Mouse (Mus musculus) limb, embryonic 13.5 days (tissue): Measurements from ENCODE around the gene Rab3a. TPM values are rescaled to one million over a fixed set of nuclear protein-coding genes. Genes with fewer than 3 reads are reported as not detected.

ENCODE experiments used
- ATAC-seq: fragments of 200-750 bp; cut with Nextera tagmentation; 2 replicates; pipeline ENCODE4 v1.8.0; 2017; ENCODE audit warnings: low read depth, moderate number of reproducible peaks, moderate TSS enrichment; ENCODE audit not compliant: low FRiP score
- H3K27ac ChIP-seq: fragments of 300-500 bp; sonication (generic); 2 replicates; pipeline ENCODE4 v1.5.1; 2015; ENCODE audit warnings: inconsistent platforms, mild to moderate bottlenecking, moderate library complexity
- H3K27me3 ChIP-seq: fragments of 300-500 bp; sonication (generic); 2 replicates; pipeline ENCODE4 v1.6.1; 2015; ENCODE audit warnings: mild to moderate bottlenecking, inconsistent platforms
- H3K36me3 ChIP-seq: fragments of 300-500 bp; sonication (generic); 2 replicates; pipeline ENCODE4 v1.6.1; 2015; ENCODE audit warnings: inconsistent platforms, mild to moderate bottlenecking, moderate library complexity
- H3K4me1 ChIP-seq: fragments of 300-500 bp; sonication (generic); 2 replicates; pipeline ENCODE4 v1.6.1; 2015; ENCODE audit warnings: inconsistent platforms
- H3K4me2 ChIP-seq: fragments of 300-500 bp; sonication (generic); replicated peaks from 2 replicates; pipeline ENCODE4 v1.6.1; 2015; ENCODE audit warnings: inconsistent platforms, mild to moderate bottlenecking, moderate library complexity
- H3K4me3 ChIP-seq: fragments of 300-500 bp; sonication (generic); 2 replicates; pipeline ENCODE4 v1.5.1; 2015; ENCODE audit warnings: moderate library complexity, mild to moderate bottlenecking, inconsistent platforms
- H3K9ac ChIP-seq: fragments of 300-500 bp; sonication (generic); 2 replicates; pipeline ENCODE4 v1.6.1; 2015; ENCODE audit warnings: mild to moderate bottlenecking, inconsistent platforms
- H3K9me3 ChIP-seq: fragments of 300-500 bp; sonication (generic); 2 replicates; pipeline ENCODE4 v1.6.1; 2016; ENCODE audit warnings: inconsistent platforms
- WGBS: fragments of 180-500 bp; shearing (Covaris S2); methylation state at CpG from one replicate; pipeline ENCODE4 v1.1.7; 2015; 5-methylcytosine and 5-hydroxymethylcytosine counted together
- polyA plus RNA-seq: library from polyadenylated mRNA; unstranded; fragments of >200 nt; fragmentation: Nextera tagmentation; extraction: Ambion mirVana; gene quantifications from 2 replicates; pipeline ENCODE4 v1.2.1, GENCODE M21; 2015

The Rab3a gene
- polyA plus RNA-seq, 1 experiment from 2014 or later = 19.6 TPM

DNA sequence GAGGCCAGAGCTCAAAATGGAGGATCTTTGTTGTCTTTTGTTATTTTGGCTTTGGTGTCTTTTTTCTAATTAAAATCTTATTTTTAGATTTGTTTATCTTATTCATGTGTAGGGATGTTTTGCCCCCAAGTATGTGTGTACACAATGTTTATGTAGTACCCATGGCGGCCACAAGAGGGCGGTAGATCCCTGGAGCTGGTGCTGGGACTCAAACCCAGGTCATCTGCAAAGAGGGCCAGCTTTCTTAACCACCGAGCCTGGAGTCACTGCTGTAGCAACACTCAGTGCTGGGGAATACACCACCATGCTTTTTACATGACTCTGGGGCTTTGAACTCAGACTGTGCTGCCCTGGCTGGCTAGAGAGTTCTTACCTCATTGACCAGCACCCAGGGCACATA, 8.9 kb downstream of the Rab3a start:
- Histone ChIP-seq H3K4me2 (no peak overlapping the region), H3K36me3 (peaks cover 19% of the 10 kb centered on the region), H3K9ac (no peak overlapping the region), H3K4me1 (peaks cover 40% of the 10 kb centered on the region), H3K27me3 (no peaks in the 10 kb centered on the region), H3K4me3 (no peak overlapping the region), H3K9me3 (no peaks in the 10 kb centered on the region), H3K27ac (no peak overlapping the region)
- 9% methylated on average over 3 of the region's 3 CpGs for WGBS
- no peak for ATAC-seq

- Histone ChIP-seq H3K27me3 (no peaks in the 10 kb centered on the region), H3K9me3 (no peaks in the 10 kb centered on the region), H3K4me1 (peaks cover 38% of the 10 kb centered on the region), H3K4me3 (no peak overlapping the region), H3K4me2 (no peak overlapping the region), H3K27ac (no peak overlapping the region), H3K9ac (peak overlapping the region; percentile 14; the same call in 1 of the 2 replicates), H3K36me3 (peaks cover 22% of the 10 kb centered on the region)
- ATAC-seq = no peak
- WGBS = 88% methylated on average over 8 of the region's 8 CpGs
Observed at GRCm38 (mm10) chr8:70764026-70764425, 9.5 kb downstream of the Rab3a start.

DNA sequence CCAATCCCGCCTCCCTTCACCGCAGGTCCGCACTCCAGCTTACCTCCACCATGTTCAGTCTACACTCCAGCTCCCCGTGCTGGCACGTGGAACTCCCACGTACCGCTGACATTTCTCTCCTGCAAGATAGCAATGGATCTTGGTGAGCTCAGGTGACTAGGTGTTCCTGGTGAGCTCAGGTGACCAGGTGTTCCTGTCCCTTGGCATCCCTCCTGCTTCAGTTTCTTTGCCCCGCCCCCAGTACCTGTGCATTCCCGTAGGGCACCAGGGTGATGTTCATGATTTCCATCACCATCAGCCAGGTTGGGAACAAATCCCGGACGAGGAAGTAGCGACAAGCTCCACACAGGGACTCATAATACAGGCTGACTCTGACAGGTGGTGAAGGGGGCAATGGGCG, 10.2 kb downstream of the Rab3a start:
- Histone ChIP-seq H3K27ac (no peak overlapping the region), H3K9ac (peak overlapping the region; percentile 14; the same call in 1 of the 2 replicates)

DNA sequence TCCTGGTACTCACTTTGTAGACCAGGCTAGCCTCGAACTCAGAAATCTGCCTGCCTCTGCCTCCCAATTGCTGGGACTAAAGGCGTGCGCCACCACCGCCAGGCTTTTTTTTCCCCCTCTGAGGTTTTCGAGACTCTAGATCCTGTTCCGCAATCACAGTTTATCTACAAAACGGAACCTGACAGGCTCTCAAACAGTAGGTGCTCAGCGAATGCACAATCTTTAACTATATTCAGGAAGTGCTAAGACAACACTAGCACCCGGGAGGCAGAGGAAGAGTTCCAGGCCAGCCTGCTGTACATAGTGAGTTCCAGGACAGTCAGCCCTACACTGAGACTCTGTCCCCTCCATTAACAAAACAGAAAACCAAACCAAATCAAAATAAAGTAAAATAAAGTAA, 10.8 kb downstream of the Rab3a start:
- Histone ChIP-seq H3K9me3 (no peaks in the 10 kb centered on the region), H3K27me3 (no peaks in the 10 kb centered on the region), H3K36me3 (peaks cover 33% of the 10 kb centered on the region), H3K9ac (peak overlapping the region; percentile 73), H3K4me2 (peak overlapping the region; percentile 91), H3K4me1 (peaks cover 25% of the 10 kb centered on the region), H3K4me3 (peak overlapping the region; percentile 50), H3K27ac (no peak overlapping the region)
- 83% methylated on average over 9 of the region's 9 CpGs for WGBS
- ATAC-seq = no peak

More for the DNA sequence above, 10.2 kb downstream of the Rab3a start:
- H3K27me3 ChIP-seq = no peaks in the 10 kb centered on the region
- peaks cover 32% of the 10 kb centered on the region for H3K4me1 ChIP-seq
- no peak for ATAC-seq
- H3K9me3 ChIP-seq = no peaks in the 10 kb centered on the region
- H3K36me3 ChIP-seq = peaks cover 27% of the 10 kb centered on the region
- peak overlapping the region; percentile 91; the same call in 1 of the 2 replicates for H3K4me2 ChIP-seq
- WGBS = 93% methylated on average over 13 of the region's 13 CpGs
- H3K4me3 ChIP-seq = no peak overlapping the region

GRCm38 (mm10) chr8:70765838-70766570, 11.5 kb downstream of the Rab3a start:
- Histone ChIP-seq H3K27me3 (no peaks in the 10 kb centered on the region), H3K4me1 (peaks cover 22% of the 10 kb centered on the region), H3K9me3 (no peaks in the 10 kb centered on the region), H3K4me3 (peak overlapping the region; percentile 50), H3K36me3 (peaks cover 40% of the 10 kb centered on the region), H3K4me2 (peak overlapping the region; percentile 91), H3K9ac (peak overlapping the region; percentile 73), H3K27ac (no peak overlapping the region)
- WGBS = 2% methylated on average over 34 of the region's 34 CpGs
- no peak for ATAC-seq

GRCm38 (mm10) chr8:70766571-70767440, 12.3 kb downstream of the Rab3a start:
- H3K36me3 ChIP-seq = peaks cover 48% of the 10 kb centered on the region

GRCm38 (mm10) chr8:70767503-70767902, 13.0 kb downstream of the Rab3a start:
- WGBS = 85% methylated on average over 6 of the region's 6 CpGs
- peaks cover 18% of the 10 kb centered on the region for H3K4me1 ChIP-seq
- no peak overlapping the region for H3K9ac ChIP-seq
- peaks cover 51% of the 10 kb centered on the region for H3K36me3 ChIP-seq
- no peak for ATAC-seq
- no peak overlapping the region for H3K4me3 ChIP-seq
- no peaks in the 10 kb centered on the region for H3K9me3 ChIP-seq
- no peak overlapping the region for H3K27ac ChIP-seq
- no peaks in the 10 kb centered on the region for H3K27me3 ChIP-seq
- H3K4me2 ChIP-seq = no peak overlapping the region

More at GRCm38 (mm10) chr8:70766571-70767440, 12.3 kb downstream of the Rab3a start:
- Histone ChIP-seq H3K9ac (peak overlapping the region; percentile 73), H3K4me1 (peaks cover 17% of the 10 kb centered on the region), H3K4me3 (peak overlapping the region; percentile 50), H3K27ac (peak overlapping the region; percentile 17; the same call in 1 of the 2 replicates), H3K4me2 (peak overlapping the region; percentile 91), H3K9me3 (no peaks in the 10 kb centered on the region), H3K27me3 (no peaks in the 10 kb centered on the region)
- 9% methylated on average over 21 of the region's 21 CpGs for WGBS
- ATAC-seq = peak; percentile 60

DNA sequence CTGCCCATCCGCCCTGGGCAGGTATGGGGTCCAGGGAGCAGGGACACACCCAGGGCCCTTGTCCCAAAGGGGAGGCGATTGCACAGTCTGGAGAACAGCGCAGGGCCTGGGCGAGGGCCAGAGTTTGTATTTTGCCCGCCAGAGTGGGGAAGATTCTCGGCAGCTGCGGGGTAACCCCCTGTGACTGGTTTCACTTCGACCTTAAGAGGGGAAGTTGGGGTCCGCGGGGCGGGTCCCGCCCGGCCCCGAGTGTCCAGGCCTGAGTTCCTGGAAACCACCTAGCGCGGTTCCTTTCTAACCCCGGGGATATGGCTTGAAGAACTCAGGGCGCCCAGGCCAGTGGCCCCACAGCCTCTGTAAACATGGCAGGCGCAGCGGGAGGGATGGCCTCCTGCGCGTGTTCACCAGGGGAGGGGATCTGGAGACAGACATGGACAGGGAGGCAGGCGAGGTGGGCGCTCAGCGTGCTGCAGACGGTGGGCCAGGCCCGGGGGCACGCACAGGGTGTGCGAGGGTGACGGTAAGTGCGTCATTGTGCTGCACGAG, 13.8 kb downstream of the Rab3a start:
- 94% methylated on average over 32 of the region's 32 CpGs for WGBS
- Histone ChIP-seq H3K9ac (no peak overlapping the region), H3K4me1 (peaks cover 26% of the 10 kb centered on the region), H3K4me2 (no peak overlapping the region), H3K9me3 (no peaks in the 10 kb centered on the region), H3K4me3 (no peak overlapping the region), H3K36me3 (peaks cover 59% of the 10 kb centered on the region), H3K27ac (no peak overlapping the region), H3K27me3 (no peaks in the 10 kb centered on the region)
- no peak for ATAC-seq

- peaks cover 65% of the 10 kb centered on the region for H3K36me3 ChIP-seq
- H3K27me3 ChIP-seq = no peaks in the 10 kb centered on the region
- ATAC-seq = no peak
- H3K4me3 ChIP-seq = no peak overlapping the region
- H3K4me2 ChIP-seq = no peak overlapping the region
- no peak overlapping the region for H3K27ac ChIP-seq
- no peaks in the 10 kb centered on the region for H3K9me3 ChIP-seq
- peaks cover 32% of the 10 kb centered on the region for H3K4me1 ChIP-seq
- WGBS = 86% methylated on average over 16 of the region's 16 CpGs
- H3K9ac ChIP-seq = no peak overlapping the region
Observed at GRCm38 (mm10) chr8:70768956-70769355, 14.5 kb downstream of the Rab3a start.

- peak; percentile 70 for ATAC-seq
- Histone ChIP-seq H3K9ac (no peak overlapping the region), H3K36me3 (peaks cover 66% of the 10 kb centered on the region), H3K9me3 (no peaks in the 10 kb centered on the region), H3K4me3 (no peak overlapping the region), H3K27ac (no peak overlapping the region), H3K27me3 (no peaks in the 10 kb centered on the region), H3K4me1 (peaks cover 36% of the 10 kb centered on the region), H3K4me2 (no peak overlapping the region)
- 7% methylated on average over 26 of the region's 26 CpGs for WGBS
Observed at GRCm38 (mm10) chr8:70769359-70769758, 14.9 kb downstream of the Rab3a start.

DNA sequence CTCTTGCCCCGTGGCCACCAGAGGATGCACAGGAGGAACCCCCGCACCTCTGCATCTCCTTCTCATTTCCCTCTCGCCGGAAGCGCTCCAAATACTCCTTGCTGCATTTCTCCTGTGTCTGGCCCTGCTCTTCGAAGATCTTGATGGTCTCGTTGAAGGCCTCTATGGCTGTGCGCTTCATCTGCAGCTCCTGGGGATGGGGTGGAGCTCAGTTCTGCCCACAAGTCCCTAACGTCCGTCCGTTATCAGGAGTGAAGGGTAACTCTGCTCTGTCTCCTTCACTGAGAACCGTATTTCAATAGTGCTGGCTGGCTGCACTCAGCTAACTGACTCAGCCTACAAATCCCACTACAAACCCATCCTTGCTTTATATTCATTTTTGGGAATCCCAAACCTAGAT, 15.4 kb downstream of the Rab3a start:
- Histone ChIP-seq H3K36me3 (peaks cover 71% of the 10 kb centered on the region), H3K9me3 (no peaks in the 10 kb centered on the region), H3K4me1 (peaks cover 41% of the 10 kb centered on the region), H3K4me2 (no peak overlapping the region), H3K27ac (no peak overlapping the region), H3K27me3 (no peaks in the 10 kb centered on the region), H3K4me3 (no peak overlapping the region), H3K9ac (no peak overlapping the region)
- no peak for ATAC-seq
- WGBS = 74% methylated on average over 12 of the region's 12 CpGs

DNA sequence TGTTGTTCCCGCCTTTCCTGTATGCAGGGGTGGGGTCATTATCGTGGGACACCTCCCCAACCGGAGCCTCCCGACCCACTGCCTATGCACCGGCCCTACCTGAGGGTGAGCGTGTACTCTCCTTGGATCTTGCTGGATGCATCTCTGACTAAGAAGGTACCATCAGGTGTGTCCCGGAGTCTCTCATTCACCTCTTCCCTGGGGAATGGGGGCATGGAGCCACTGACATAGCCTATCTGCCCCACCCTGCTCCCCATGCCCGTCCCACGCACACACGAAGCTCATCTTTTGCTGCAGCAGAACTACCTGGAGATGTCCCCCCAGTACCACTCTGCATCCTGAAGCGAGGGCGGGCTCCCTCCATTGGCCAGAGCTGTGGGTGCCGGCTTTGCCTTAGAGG, 16.3 kb downstream of the Rab3a start:
- Histone ChIP-seq H3K36me3 (peaks cover 75% of the 10 kb centered on the region), H3K9me3 (no peaks in the 10 kb centered on the region), H3K4me1 (peaks cover 46% of the 10 kb centered on the region), H3K4me2 (no peak overlapping the region), H3K27me3 (no peaks in the 10 kb centered on the region), H3K27ac (no peak overlapping the region), H3K4me3 (no peak overlapping the region), H3K9ac (no peak overlapping the region)
- WGBS = 92% methylated on average over 13 of the region's 13 CpGs
- ATAC-seq = no peak
